Mouse (Mus musculus): ENCODE data around the gene Ndufs4.
A peak's percentile ranks its signal among the peaks of the same experiment; 100 is the strongest.
"Not testable (repeated sequence)": the region's sequence is repeated elsewhere in the genome, so short reads cannot be mapped to it uniquely, and the experiment has no call there.

Gene Ndufs4

GRCm38 (mm10) chr13:114343001-114343400 is 45.1 kb downstream of the Ndufs4 start:
- no peak for DNase-seq (ENCODE audit: low read depth, low spot score)

GRCm38 (mm10) chr13:114319835-114320389 is 68.1 kb downstream of the Ndufs4 start:
- no peak for DNase-seq (ENCODE audit: low read depth, low spot score)

- DNase-seq (ENCODE audit: low read depth, low spot score): no peak
These were observed 68.9 kb downstream of the Ndufs4 start for GRCm38 (mm10) chr13:114319136-114319535.

GRCm38 (mm10) chr13:114315374-114315773 is 72.7 kb downstream of the Ndufs4 start:
- DNase-seq (ENCODE audit: low read depth, low spot score): no peak

- DNase-seq (ENCODE audit: low read depth, low spot score): no peak
These were observed 73.1 kb downstream of the Ndufs4 start for GRCm38 (mm10) chr13:114314953-114315352.

GRCm38 (mm10) chr13:114310591-114310990 is 77.5 kb downstream of the Ndufs4 start:
- DNase-seq (ENCODE audit: low read depth, low spot score): no peak

GRCm38 (mm10) chr13:114304684-114305083 is 83.4 kb downstream of the Ndufs4 start:
- peak; percentile 36 for DNase-seq (ENCODE audit: low read depth, low spot score)

GRCm38 (mm10) chr13:114303466-114304175 is 84.4 kb downstream of the Ndufs4 start:
- no peak for DNase-seq (ENCODE audit: low read depth, low spot score)

- DNase-seq (ENCODE audit: low read depth, low spot score): no peak
These were observed 90.3 kb downstream of the Ndufs4 start for GRCm38 (mm10) chr13:114297761-114298160.

GRCm38 (mm10) chr13:114296556-114296955 is 91.5 kb downstream of the Ndufs4 start:
- DNase-seq (ENCODE audit: low read depth, low spot score): no peak

GRCm38 (mm10) chr13:114289411-114289810 is 98.6 kb downstream of the Ndufs4 start:
- no peak for DNase-seq (ENCODE audit: low read depth, low spot score)

GRCm38 (mm10) chr13:114288511-114288910 is 99.5 kb downstream of the Ndufs4 start:
- no peak for DNase-seq (ENCODE audit: low read depth, low spot score)

- DNase-seq (ENCODE audit: low read depth, low spot score): not testable (repeated sequence)
These were observed 109.4 kb downstream of the Ndufs4 start for GRCm38 (mm10) chr13:114278690-114279089.

- no peak for DNase-seq (ENCODE audit: low read depth, low spot score)
These were observed 110.8 kb downstream of the Ndufs4 start for GRCm38 (mm10) chr13:114277277-114277676.

- DNase-seq (ENCODE audit: low read depth, low spot score): no peak
These were observed 116.5 kb downstream of the Ndufs4 start for GRCm38 (mm10) chr13:114271410-114272105.

GRCm38 (mm10) chr13:114267741-114268140 is 120.3 kb downstream of the Ndufs4 start:
- DNase-seq (ENCODE audit: low read depth, low spot score): no peak

GRCm38 (mm10) chr13:114260486-114261205 is 127.4 kb downstream of the Ndufs4 start:
- DNase-seq (ENCODE audit: low read depth, low spot score): no peak

GRCm38 (mm10) chr13:114254697-114255096 is 133.4 kb downstream of the Ndufs4 start:
- DNase-seq (ENCODE audit: low read depth, low spot score): no peak
